Mouse (Mus musculus) heart, embryonic 14.5 days (tissue): ENCODE data around the gene Slc22a16. TPM values are rescaled to one million over a fixed set of nuclear protein-coding genes. Genes with fewer than 3 reads are reported as not detected.

Experiments used
- ATAC-seq: fragments of 200-750 bp; cut with Nextera tagmentation; 2 replicates; pipeline ENCODE4 v1.8.0; 2017; ENCODE audit warnings: low read depth, moderate TSS enrichment; ENCODE audit not compliant: insufficient number of reproducible peaks, insufficient read depth, low FRiP score
- H3K27ac ChIP-seq, 2 experiments: fragments of 200-500 bp in 1 of 2; fragments of 300-500 bp in 1 of 2; sonication (generic) in 1 of 2; replicated peaks in 1 of 2; 2 replicates each; pipeline ENCODE4 v1.5.1; 2012 to 2014; ENCODE audit warnings: low read depth in 2 of 2, low read length in 2 of 2, control low read depth in 1 of 2, mild to moderate bottlenecking in 1 of 2, mixed read lengths in 1 of 2; ENCODE audit not compliant: control insufficient read depth in 1 of 2, insufficient read depth in 1 of 2
- H3K27me3 ChIP-seq: fragments of 300-500 bp; sonication (generic); 2 replicates; pipeline ENCODE4 v1.6.1; 2014; ENCODE audit warnings: mild to moderate bottlenecking, low read length, control low read depth; ENCODE audit not compliant: control insufficient read depth, insufficient read depth
- H3K36me3 ChIP-seq: fragments of 300-500 bp; sonication (generic); 2 replicates; pipeline ENCODE4 v1.6.1; 2014; ENCODE audit warnings: mild to moderate bottlenecking, control low read depth, low read length, mixed read lengths; ENCODE audit not compliant: control insufficient read depth, insufficient read depth
- H3K4me1 ChIP-seq, 2 experiments: fragments of 200-500 bp in 1 of 2; fragments of 300-500 bp in 1 of 2; sonication (generic) in 1 of 2; 2 replicates each; pipeline ENCODE4 v1.6.1; 2012 to 2014; ENCODE audit warnings: low read length in 2 of 2, control low read depth in 1 of 2, mixed read lengths in 1 of 2; ENCODE audit not compliant: control insufficient read depth in 2 of 2, insufficient read depth in 2 of 2
- H3K4me2 ChIP-seq: fragments of 300-500 bp; sonication (generic); 2 replicates; pipeline ENCODE4 v1.6.1; 2014; ENCODE audit warnings: mild to moderate bottlenecking, low read length
- H3K4me3 ChIP-seq, 2 experiments: fragments of 200-500 bp in 1 of 2; fragments of 300-500 bp in 1 of 2; sonication (generic) in 1 of 2; 2 replicates each; pipeline ENCODE4 v1.5.1; 2012 to 2014; ENCODE audit warnings: low read length in 2 of 2, mild to moderate bottlenecking in 2 of 2, control low read depth in 1 of 2, low read depth in 1 of 2, moderate library complexity in 1 of 2; ENCODE audit not compliant: control insufficient read depth in 1 of 2, insufficient read depth in 1 of 2
- H3K9ac ChIP-seq: fragments of 300-500 bp; sonication (generic); 2 replicates; pipeline ENCODE4 v1.6.1; 2014; ENCODE audit warnings: mild to moderate bottlenecking, low read length
- H3K9me3 ChIP-seq: fragments of 300-500 bp; sonication (generic); 2 replicates; pipeline ENCODE4 v1.6.1; 2016; ENCODE audit warnings: low read length, control low read depth; ENCODE audit not compliant: control insufficient read depth
- WGBS: fragments of 180-500 bp; shearing (Covaris S2); extraction: QIAGEN DNeasy Blood & Tissue Kit; methylation state at CpG from one replicate; pipeline ENCODE4 v1.1.7; 2014; 5-methylcytosine and 5-hydroxymethylcytosine counted together
- polyA plus RNA-seq: library from polyadenylated mRNA; unstranded; fragments of >200 nt; fragmentation: Nextera tagmentation; extraction: Ambion mirVana; gene quantifications from 2 replicates; pipeline ENCODE4 v1.2.1, GENCODE M21; 2014

Slc22a16 gene
- polyA plus RNA-seq, 1 experiment from 2014 or later: not detected

- no peak overlapping the region for H3K9ac ChIP-seq
- H3K4me3 ChIP-seq: no peak overlapping the region
- no peaks in the 10 kb centered on the region for H3K27me3 ChIP-seq
- no peak overlapping the region for H3K27ac ChIP-seq
- peaks cover 5% of the 10 kb centered on the region; the same call in 1 of the 2 replicates for H3K36me3 ChIP-seq
- 69% methylated on average over 1 of the region's 1 CpGs for WGBS
- ATAC-seq: no peak
- H3K9me3 ChIP-seq: no peaks in the 10 kb centered on the region
- no peak overlapping the region for H3K4me2 ChIP-seq
- H3K4me1 ChIP-seq: no peaks in the 10 kb centered on the region
Observed at GRCm38 (mm10) chr10:40645346-40645745, 75.2 kb downstream of the Slc22a16 start.

- no peaks in the 10 kb centered on the region for H3K36me3 ChIP-seq
- H3K4me1 ChIP-seq: no peaks in the 10 kb centered on the region
- no peak overlapping the region for H3K4me3 ChIP-seq
- no peaks in the 10 kb centered on the region for H3K9me3 ChIP-seq
- H3K9ac ChIP-seq: no peak overlapping the region
- no peak overlapping the region for H3K4me2 ChIP-seq
- 81% methylated on average over 12 of the region's 12 CpGs for WGBS
- ATAC-seq: no peak
- H3K27me3 ChIP-seq: no peaks in the 10 kb centered on the region
- no peak overlapping the region for H3K27ac ChIP-seq
Observed at GRCm38 (mm10) chr10:40648776-40649175, 78.6 kb downstream of the Slc22a16 start.

DNA sequence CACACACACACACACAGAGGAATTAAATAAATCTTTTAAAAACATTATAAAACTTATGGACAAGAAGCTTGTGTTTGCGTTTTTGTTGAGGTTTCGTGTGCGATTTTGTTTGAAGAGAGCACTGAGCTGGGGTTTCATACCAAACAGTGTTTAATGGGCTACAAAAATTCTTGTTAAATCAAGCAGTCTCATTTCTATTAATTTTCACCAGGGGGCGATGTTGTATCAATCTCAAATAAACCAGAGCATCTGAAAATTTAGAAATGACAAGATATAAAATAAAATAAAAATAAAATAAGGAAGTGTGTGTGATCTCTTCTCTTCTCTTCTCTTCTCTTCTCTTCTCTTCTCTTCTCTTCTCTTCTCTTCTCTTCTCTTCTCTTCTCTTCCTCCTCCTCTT, 79.5 kb downstream of the Slc22a16 start:
- WGBS: 23% methylated on average over 4 of the region's 4 CpGs
- no peak overlapping the region for H3K9ac ChIP-seq
- no peak for ATAC-seq
- no peaks in the 10 kb centered on the region for H3K9me3 ChIP-seq
- no peak overlapping the region for H3K4me2 ChIP-seq
- no peak overlapping the region for H3K27ac ChIP-seq
- H3K4me3 ChIP-seq: no peak overlapping the region
- H3K36me3 ChIP-seq: no peaks in the 10 kb centered on the region
- no peaks in the 10 kb centered on the region for H3K27me3 ChIP-seq
- no peaks in the 10 kb centered on the region for H3K4me1 ChIP-seq

GRCm38 (mm10) chr10:40651676-40652075, 81.5 kb downstream of the Slc22a16 start:
- Histone ChIP-seq H3K4me1 (no peaks in the 10 kb centered on the region), H3K4me2 (no peak overlapping the region), H3K9me3 (no peaks in the 10 kb centered on the region), H3K4me3 (no peak overlapping the region), H3K27ac (no peak overlapping the region), H3K36me3 (no peaks in the 10 kb centered on the region), H3K27me3 (no peaks in the 10 kb centered on the region), H3K9ac (no peak overlapping the region)
- 60% methylated on average over 2 of the region's 2 CpGs for WGBS
- ATAC-seq: no peak

Other genes with a start within 250 kb of the Slc22a16 start
- gene Cdk19, start 230.8 kb upstream of the Slc22a16 start, polyA plus RNA-seq: 7.5 and 9.1 TPM in 2 replicates
- 21.1 and 22.9 TPM in 2 replicates for gene Ddo, start 59.7 kb downstream of the Slc22a16 start, polyA plus RNA-seq
- 3.6 and 3.8 TPM in 2 replicates for gene Mettl24, start 112.9 kb downstream of the Slc22a16 start, polyA plus RNA-seq